Mouse (Mus musculus) intestine, embryonic 14.5 days (tissue): Measurements from ENCODE around the gene Gtf2f1. TPM values are rescaled to one million over a fixed set of nuclear protein-coding genes. Genes with fewer than 3 reads are reported as not detected.

Experiments
- ATAC-seq: fragments of 200-750 bp; cut with Nextera tagmentation; replicated peaks from 2 replicates; pipeline ENCODE4 v1.8.0; 2017; ENCODE audit warnings: low read depth, moderate number of reproducible peaks, moderate TSS enrichment, moderate library complexity; ENCODE audit not compliant: low FRiP score, low TSS enrichment
- DNase-seq: peaks from one replicate; pipeline ENCODE4 v3.0.0-alpha.2; 2018; ENCODE audit warnings: low spot score
- H3K27ac ChIP-seq: fragments of 300-500 bp; sonication (generic); 2 replicates; pipeline ENCODE4 v1.5.1; 2014; ENCODE audit warnings: low read depth, mild to moderate bottlenecking, control low read depth
- H3K27me3 ChIP-seq: fragments of 300-500 bp; sonication (generic); replicated peaks from 2 replicates; pipeline ENCODE4 v1.6.1; 2014; ENCODE audit warnings: low read length, control low read depth; ENCODE audit not compliant: control insufficient read depth, insufficient read depth
- H3K36me3 ChIP-seq: fragments of 300-500 bp; sonication (generic); 2 replicates; pipeline ENCODE4 v1.6.1; 2014; ENCODE audit warnings: low read length, control low read depth; ENCODE audit not compliant: control insufficient read depth, insufficient read depth
- H3K4me1 ChIP-seq: fragments of 300-500 bp; sonication (generic); replicated peaks from 2 replicates; pipeline ENCODE4 v1.6.1; 2014; ENCODE audit warnings: low read length, control low read depth, mixed read lengths; ENCODE audit not compliant: control insufficient read depth, insufficient read depth
- H3K4me2 ChIP-seq: fragments of 300-500 bp; sonication (generic); 2 replicates; pipeline ENCODE4 v1.6.1; 2014; ENCODE audit warnings: low read length
- H3K4me3 ChIP-seq: fragments of 300-500 bp; sonication (generic); 2 replicates; pipeline ENCODE4 v1.5.1; 2014; ENCODE audit warnings: low read depth, low read length, control low read depth, mixed read lengths
- H3K9ac ChIP-seq: fragments of 300-500 bp; sonication (generic); 2 replicates; pipeline ENCODE4 v1.6.1; 2014; ENCODE audit warnings: mild to moderate bottlenecking, low read length
- H3K9me3 ChIP-seq: fragments of 300-500 bp; sonication (generic); 2 replicates; pipeline ENCODE4 v1.6.1; 2016; ENCODE audit warnings: low read length, control low read depth; ENCODE audit not compliant: control insufficient read depth
- whole genome bisulfite sequencing: fragments of 180-500 bp; shearing (Covaris S2); extraction: QIAGEN DNeasy Blood & Tissue Kit; methylation state at CpG from one replicate; pipeline ENCODE4 v1.1.7; 2014; 5-methylcytosine and 5-hydroxymethylcytosine counted together
- polyA plus RNA-seq: library from polyadenylated mRNA; unstranded; fragments of >200 nt; fragmentation: Nextera tagmentation; extraction: Ambion mirVana; gene quantifications from 2 replicates; pipeline ENCODE4 v1.2.1, GENCODE M21; 2014

Gene Gtf2f1
- polyA plus RNA-seq, 1 experiment from 2014 or later, result 60.5 TPM

- Histone ChIP-seq H3K27me3 (no peaks in the 10 kb centered on the region), H3K4me3 (no peak overlapping the region), H3K9ac (no peak overlapping the region), H3K4me2 (no peak overlapping the region), H3K4me1 (peaks cover 6% of the 10 kb centered on the region), H3K27ac (no peak overlapping the region), H3K9me3 (no peaks in the 10 kb centered on the region), H3K36me3 (no peaks in the 10 kb centered on the region)
- 87% methylated on average over 3 of the region's 3 CpGs for WGBS
- ATAC-seq, result no peak
- no peak for DNase-seq
Observed at GRCm38 (mm10) chr17:56986105-56986805, 24.8 kb downstream of the Gtf2f1 start.

GRCm38 (mm10) chr17:56985656-56986055, 25.4 kb downstream of the Gtf2f1 start:
- WGBS, result 80% methylated on average over 3 of the region's 3 CpGs
- Histone ChIP-seq H3K9me3 (no peaks in the 10 kb centered on the region), H3K27ac (no peak overlapping the region), H3K36me3 (no peaks in the 10 kb centered on the region), H3K27me3 (no peaks in the 10 kb centered on the region), H3K4me3 (no peak overlapping the region), H3K4me1 (no peaks in the 10 kb centered on the region), H3K9ac (no peak overlapping the region), H3K4me2 (no peak overlapping the region)
- DNase-seq, result no peak
- ATAC-seq, result no peak

- Histone ChIP-seq H3K36me3 (no peaks in the 10 kb centered on the region), H3K9ac (no peak overlapping the region), H3K4me1 (no peaks in the 10 kb centered on the region), H3K9me3 (no peaks in the 10 kb centered on the region), H3K4me2 (no peak overlapping the region), H3K27ac (no peak overlapping the region), H3K27me3 (no peaks in the 10 kb centered on the region), H3K4me3 (no peak overlapping the region)
- ATAC-seq (no peak), DNase-seq (no peak)
- 78% methylated on average over 9 of the region's 9 CpGs for WGBS
Observed at GRCm38 (mm10) chr17:56984886-56985285, 26.2 kb downstream of the Gtf2f1 start.

GRCm38 (mm10) chr17:56982013-56982412, 29.1 kb downstream of the Gtf2f1 start, which contains the start of gene Acer1:
Acer1 (minus strand) TSS chr17:56982126.
- 77% methylated on average over 5 of the region's 5 CpGs for WGBS
- Histone ChIP-seq H3K4me2 (no peak within 1 kb of the TSS), H3K9me3 (no peaks in the 10 kb centered on the region), H3K27me3 (no peaks in the 10 kb centered on the region), H3K4me1 (no peaks in the 10 kb centered on the region), H3K27ac (no peak within 1 kb of the TSS), H3K4me3 (no peak within 1 kb of the TSS), H3K9ac (no peak within 1 kb of the TSS), H3K36me3 (no peaks in the 10 kb centered on the region)
- DNase-seq (no peak), ATAC-seq (no peak)

GRCm38 (mm10) chr17:56981049-56981448, 30.0 kb downstream of the Gtf2f1 start:
- DNase-seq, result no peak
- Histone ChIP-seq H3K9me3 (no peaks in the 10 kb centered on the region), H3K27me3 (no peaks in the 10 kb centered on the region), H3K4me2 (no peak overlapping the region), H3K9ac (no peak overlapping the region), H3K36me3 (no peaks in the 10 kb centered on the region), H3K4me1 (no peaks in the 10 kb centered on the region), H3K27ac (no peak overlapping the region), H3K4me3 (no peak overlapping the region)
- peak; percentile 37; the same call in 1 of the 2 replicates for ATAC-seq
- 61% methylated on average over 7 of the region's 7 CpGs for WGBS

GRCm38 (mm10) chr17:56979524-56979923, 31.6 kb downstream of the Gtf2f1 start:
- Histone ChIP-seq H3K4me2 (no peak overlapping the region), H3K27me3 (no peaks in the 10 kb centered on the region), H3K36me3 (no peaks in the 10 kb centered on the region), H3K27ac (no peak overlapping the region), H3K4me3 (no peak overlapping the region), H3K9ac (no peak overlapping the region), H3K9me3 (no peaks in the 10 kb centered on the region), H3K4me1 (no peaks in the 10 kb centered on the region)
- DNase-seq, result no peak
- WGBS, result 17% methylated on average over 6 of the region's 8 CpGs
- ATAC-seq, result no peak

GRCm38 (mm10) chr17:56976531-56977390, 34.3 kb downstream of the Gtf2f1 start:
- no peak overlapping the region for H3K4me2 ChIP-seq
- H3K9me3 ChIP-seq, result no peaks in the 10 kb centered on the region
- no peaks in the 10 kb centered on the region for H3K27me3 ChIP-seq
- H3K27ac ChIP-seq, result no peak overlapping the region
- H3K9ac ChIP-seq, result no peak overlapping the region
- ATAC-seq (0 out of 2 replicates have a peak, but pooled peaks have one; percentile 30), DNase-seq (peak; percentile 47)
- H3K4me3 ChIP-seq, result no peak overlapping the region
- no peaks in the 10 kb centered on the region for H3K4me1 ChIP-seq
- WGBS, result 69% methylated on average over 8 of the region's 8 CpGs
- no peaks in the 10 kb centered on the region for H3K36me3 ChIP-seq

- DNase-seq, result peak; percentile 33
- no peak overlapping the region for H3K4me2 ChIP-seq
- H3K36me3 ChIP-seq, result no peaks in the 10 kb centered on the region
- WGBS, result 70% methylated on average over 3 of the region's 3 CpGs
- no peaks in the 10 kb centered on the region for H3K9me3 ChIP-seq
- no peak overlapping the region for H3K9ac ChIP-seq
- H3K27ac ChIP-seq, result no peak overlapping the region
- H3K4me3 ChIP-seq, result no peak overlapping the region
- ATAC-seq, result no peak
- no peaks in the 10 kb centered on the region for H3K4me1 ChIP-seq
- no peaks in the 10 kb centered on the region for H3K27me3 ChIP-seq
Observed at GRCm38 (mm10) chr17:56975391-56975790, 35.7 kb downstream of the Gtf2f1 start.
